Mouse (Mus musculus) kidney, adult 18-20 months (tissue): ENCODE measurements at regions not wholly inside any gene's neighbourhood (a gene's known extent, or its start where the extent isn't known, plus 50 kb on each side); places are given as distances from the start of the nearest gene placed in this dataset.

ENCODE experiments used
- DNase-seq: peaks from one replicate; pipeline ENCODE4 v3.0.0; 2021

DNA sequence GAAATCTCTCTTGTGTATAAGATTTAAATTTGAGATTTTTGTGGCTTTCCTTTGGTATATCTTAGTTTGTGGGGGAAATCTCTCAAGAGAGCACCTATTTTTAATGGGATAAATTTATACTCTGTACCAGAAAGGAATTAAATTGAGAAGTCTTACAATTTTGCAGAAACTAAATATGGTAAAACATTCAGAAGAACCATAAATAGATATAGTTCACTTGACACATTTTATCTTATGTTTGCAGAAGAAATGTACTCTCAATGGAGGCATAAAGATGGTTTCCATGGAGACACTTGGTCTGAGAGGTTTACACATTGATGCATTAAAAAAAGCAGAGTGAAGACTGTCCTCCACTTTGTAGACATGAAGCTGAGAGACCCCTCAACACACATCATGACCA, 86.9 kb downstream of the Ndufa10 start:
- no peak for DNase-seq

DNA sequence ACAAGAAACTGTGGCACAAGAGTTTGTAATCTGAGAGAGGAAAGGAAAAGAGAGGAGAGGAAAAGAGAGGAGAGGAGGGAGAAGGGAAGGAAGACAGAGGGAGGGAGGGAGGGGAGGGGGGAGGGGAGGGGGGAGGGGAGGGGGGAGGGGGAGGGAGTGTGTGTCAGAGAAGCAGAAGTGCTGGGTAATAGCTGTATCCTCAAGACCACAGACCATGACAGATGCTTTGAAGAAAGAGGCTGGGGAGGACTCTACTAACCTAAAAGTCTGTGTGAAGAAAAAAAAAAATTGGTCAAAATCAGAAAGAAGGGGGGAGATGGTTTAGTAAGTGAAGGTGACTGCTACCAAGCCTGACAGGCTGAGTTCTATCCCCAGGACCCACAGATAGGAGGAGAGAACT, 88.7 kb downstream of the Ndufa10 start:
- DNase-seq = no peak

DNA sequence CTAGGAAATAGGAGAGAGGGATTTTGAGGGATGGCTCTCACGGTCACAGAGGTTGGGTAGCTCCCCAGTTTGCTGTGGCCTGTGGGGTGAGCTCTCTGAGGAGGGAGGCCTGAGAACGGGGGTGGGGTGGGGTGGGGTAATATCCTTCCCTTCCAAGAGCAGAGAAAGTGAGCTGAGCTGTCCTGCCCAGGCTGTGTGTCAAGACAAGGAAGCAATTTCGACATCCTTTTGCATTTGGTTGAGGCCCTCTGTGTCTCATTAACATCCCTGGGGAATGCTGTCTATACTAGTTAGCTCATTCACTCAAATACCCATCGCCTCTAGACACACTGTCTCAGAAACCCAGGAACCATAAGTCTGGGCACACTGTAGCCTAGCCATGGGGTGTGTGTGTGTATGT, 89.9 kb downstream of the Ndufa10 start:
- no peak for DNase-seq

DNA sequence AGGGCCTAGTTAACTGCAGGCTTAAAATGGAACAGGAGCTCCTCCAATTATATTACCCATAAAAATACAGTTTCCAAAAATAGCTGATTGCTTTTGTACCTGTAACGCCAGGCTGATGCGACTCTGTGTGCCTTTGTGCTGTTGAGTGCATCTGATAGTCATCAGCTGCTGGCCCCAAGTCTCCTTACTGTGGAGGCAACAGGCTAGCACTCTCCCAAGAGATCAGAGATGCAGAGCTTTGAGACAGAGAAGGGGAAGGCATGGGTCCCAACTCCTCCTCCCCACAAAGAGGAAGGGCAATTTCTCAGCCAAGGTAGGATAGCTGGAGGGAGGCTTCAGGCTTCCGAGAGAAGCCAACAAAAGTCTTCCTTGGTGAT, 94.2 kb downstream of the Ndufa10 start:
- no peak for DNase-seq

DNA sequence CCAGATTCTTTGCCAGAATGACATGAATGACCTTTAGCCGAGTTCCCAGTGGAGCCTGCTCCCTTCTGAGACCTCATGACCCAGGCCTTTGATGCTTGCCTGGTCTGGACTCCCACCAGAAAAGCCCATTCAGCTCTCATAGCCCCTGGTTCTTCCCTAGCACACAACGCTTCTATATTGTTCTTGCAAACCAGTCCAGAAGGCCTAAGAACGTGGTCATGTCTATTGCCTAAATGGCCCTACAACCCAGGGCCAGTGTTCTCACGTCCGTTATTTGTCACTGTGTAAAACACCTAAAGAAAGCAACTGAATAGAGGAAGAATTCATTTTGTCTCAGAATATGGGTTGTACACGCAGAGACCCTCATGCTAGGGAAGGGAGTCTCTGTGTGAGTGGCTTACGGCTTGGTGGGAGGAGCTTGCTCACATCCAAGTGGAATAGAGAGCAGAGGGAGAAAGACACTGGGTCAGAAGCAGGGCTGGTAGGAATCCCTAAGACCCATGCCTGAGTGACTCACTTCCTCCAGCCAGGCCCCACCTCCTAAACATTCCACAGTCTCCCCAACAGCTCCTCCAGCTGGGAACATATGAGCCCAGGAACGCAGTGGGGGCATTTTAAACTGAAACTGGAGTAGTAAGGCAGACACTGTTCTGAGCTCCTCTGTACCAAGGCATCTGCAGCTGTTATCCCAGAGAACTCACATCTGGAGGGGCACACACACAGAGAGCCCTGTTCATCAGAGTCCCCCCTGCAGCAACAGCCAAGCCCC, 94.7 kb downstream of the Ndufa10 start:
- peak; percentile 4 for DNase-seq

DNA sequence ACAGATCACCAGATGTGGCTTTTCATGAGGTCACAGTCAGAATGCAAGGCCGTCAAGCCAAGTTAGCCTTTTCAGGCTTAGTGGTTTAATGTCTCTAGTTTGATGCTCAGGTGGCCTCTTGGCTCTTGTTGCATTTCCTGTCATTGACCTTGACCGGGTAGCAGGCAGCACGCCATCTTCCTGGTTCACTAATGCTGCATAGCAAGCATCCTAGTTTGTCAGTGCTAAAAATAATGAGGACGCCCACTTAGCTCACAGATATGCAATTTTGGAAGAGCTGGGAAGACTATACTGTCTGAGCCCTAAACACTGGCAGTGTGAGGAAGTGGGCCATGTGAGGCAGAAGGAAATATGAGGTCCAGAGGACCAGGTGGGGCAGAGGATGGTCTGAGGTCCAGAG, 97.2 kb downstream of the Ndufa10 start:
- DNase-seq = peak; percentile 10

DNA sequence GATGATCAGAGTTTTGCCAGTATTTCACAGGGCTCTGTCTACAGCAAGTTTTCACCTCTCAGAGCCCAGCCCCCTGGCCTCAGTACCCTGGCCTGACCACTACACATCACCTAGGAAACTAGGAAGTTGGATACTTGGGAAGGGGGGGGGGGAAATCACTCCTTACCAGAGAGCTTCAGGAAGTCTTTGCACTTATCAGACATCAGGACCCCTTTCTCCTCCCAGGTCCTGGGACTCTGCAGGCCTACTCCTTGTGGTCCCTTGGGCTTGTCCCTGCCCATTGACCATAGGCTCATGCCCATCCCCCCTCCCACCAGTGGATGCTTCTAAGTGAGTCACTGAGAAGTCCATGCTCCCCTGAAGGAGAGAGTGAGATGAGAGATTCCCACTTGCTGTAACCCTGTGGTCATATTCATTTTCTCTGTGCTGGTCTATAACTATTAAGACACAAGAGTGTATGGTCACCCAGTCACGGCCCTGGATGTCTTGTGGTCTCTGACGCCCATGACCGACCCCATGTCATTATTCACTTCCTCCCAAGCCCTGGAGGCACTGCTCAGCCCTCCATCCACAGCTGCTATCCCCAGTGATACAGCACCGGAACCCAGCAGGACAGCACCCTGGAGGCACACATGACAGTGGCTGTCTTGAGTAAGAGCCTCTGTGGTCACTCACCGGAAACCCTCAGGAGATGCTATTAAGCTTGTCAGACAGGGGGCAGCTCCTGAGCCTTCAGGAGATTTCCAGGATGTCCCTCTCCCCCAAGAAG, 101.3 kb downstream of the Ndufa10 start:
- no peak for DNase-seq

DNA sequence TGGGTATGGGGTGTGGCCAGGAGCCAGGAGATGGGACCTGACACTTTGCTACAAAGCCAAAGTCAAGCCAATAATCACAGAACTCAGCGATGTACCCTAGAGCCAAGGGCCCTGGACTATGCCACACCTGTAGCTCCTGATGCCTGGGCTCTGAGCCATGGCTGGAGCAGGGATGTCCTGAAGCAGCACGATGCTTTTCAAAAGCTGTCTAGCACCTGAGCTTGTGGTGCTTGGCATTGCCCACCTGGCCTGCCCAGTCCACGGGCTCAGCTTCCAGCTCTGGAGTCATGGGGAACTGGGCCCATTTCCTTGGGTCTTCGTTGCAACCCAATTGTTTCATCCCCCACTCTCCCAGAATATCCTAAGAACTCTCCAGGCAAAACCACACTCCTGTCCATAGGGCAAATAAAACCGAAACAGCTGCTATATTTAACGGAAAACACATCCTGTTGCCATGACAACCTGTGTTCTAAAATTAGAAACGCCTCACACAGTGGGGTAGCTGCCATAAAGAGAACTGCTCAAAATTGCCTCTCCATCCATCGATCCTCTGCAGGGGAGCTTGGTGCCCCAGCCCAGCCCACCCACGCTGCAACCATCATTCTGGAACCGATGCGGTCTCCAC, 102.2 kb downstream of the Ndufa10 start:
- DNase-seq = no peak

DNA sequence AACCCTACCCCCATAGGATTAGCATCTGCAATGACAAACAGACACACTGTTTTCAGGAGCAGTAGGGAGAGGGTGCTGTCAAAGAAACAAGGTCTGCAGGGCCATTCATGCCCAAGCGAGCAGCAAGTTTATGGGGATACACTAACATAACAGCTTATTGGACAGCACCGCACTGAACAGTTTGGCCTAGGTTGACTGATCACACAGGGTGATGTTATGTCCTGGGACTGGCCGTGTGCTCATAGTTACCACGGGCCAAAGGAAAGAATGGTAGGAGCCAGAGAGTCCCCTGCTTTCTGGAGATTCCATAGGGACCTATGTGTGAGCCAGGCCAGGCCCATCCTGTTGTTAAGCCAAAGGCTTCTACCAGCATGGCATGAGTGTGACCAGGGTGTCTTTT, 102.8 kb downstream of the Ndufa10 start:
- DNase-seq = no peak

DNA sequence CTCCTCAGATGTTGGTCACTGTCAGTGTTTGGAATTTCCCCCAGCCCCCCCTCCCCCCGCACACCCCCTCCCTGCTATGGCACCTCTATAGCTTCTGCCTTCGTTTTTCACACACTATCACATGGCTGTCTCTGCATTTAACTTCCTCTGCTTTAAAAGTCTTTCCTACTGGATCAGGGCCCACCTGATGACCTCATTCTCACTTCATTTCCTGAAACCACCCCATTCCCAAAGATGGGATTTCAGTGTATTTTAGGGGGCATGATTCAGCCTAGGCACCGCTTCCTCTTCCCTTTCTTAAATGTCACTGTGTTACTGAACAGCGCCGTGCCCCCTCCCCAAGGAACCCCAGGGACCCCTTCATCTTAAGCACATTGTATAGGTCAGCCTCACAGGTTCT, 103.7 kb downstream of the Ndufa10 start:
- DNase-seq = no peak

DNA sequence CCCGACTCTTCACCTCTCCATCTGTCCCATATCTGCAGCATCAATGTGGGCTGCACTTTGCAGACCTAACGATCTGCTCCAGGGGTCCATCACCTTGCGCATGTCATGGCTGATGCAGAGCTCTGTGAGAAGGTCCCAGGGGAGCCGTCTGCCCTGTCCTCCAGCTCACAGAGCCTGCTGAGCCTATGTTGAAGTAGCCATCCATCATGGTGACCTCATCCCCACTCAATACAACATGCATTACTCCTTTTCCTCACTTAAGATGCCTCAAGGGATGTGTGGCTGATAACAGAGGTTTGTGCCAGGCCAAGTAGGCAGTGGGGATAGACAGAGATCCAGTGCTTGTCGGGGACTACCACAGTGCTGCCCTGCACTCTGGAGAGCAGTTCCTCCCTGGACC, 107.4 kb downstream of the Ndufa10 start:
- no peak for DNase-seq

DNA sequence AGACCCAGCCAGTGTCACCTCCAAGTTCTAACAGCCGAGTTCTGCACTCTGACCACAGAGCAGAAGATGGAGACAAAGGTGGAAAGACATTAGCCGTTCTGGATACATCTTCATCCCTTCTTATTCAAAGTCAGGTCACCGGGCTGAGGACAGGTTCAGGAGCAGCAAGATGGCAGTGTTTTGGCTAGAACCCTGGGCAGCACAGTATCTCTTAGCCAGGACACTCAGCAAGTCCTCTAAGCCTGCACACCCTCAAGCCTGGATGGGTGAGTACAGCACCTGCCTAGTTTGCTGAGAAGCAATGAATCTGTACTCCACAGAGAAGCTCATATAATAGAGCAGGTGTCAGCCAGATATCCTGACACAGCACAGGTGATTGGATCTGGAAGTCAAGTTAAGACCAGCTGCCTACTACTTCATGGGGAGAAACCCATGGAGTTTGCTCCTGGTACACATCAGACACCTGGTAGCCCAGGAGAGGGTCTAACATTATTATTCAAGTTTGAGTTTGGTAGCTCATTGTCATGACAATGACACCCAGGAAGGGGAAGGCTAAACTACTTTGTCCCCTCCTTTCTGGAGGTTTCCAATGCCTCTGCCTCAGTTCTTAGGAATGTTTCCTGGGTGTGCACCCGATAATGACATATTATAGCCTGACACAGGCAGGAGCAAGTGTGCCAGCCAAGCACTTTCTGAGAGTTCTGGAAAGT, 108.1 kb downstream of the Ndufa10 start:
- DNase-seq = no peak

DNA sequence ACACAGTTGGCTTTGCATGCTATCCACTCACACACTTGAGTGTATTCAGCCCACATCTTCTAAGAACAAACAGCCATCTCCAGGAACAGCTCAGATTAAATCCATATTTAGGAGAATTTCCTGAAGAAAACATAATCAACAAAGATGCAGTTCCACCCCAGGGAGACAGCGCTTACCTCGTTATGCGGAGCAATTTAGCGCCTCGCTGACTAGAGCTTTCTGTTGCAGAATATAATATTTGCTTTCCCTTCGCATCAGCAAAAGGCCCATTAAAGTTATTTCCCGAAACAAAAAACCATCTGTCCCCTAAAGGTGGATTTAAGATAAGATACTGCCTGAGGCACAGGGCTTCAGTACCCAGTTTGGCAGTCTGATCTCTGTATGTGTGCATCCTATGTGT, 112.0 kb downstream of the Ndufa10 start:
- DNase-seq = no peak

DNA sequence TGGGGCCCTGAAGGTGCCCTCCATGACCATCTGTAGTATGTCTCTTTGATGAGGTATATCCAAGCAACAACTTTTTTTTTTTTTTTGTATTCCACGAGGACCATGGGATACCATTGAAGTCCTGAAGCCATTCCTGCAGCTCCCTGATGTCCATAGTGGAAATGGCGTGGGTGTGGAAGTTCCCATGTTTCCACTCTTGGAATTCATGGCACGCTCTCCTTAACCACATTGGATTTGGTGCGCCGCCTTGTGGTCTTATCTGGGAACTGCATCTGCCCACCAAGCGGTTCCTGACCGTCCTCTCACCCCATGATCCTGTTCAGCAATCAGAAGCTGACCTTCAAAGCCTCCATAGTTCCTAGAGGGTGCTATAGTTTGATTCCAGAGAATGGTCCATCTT, 113.4 kb downstream of the Ndufa10 start:
- peak; percentile 67 for DNase-seq

DNA sequence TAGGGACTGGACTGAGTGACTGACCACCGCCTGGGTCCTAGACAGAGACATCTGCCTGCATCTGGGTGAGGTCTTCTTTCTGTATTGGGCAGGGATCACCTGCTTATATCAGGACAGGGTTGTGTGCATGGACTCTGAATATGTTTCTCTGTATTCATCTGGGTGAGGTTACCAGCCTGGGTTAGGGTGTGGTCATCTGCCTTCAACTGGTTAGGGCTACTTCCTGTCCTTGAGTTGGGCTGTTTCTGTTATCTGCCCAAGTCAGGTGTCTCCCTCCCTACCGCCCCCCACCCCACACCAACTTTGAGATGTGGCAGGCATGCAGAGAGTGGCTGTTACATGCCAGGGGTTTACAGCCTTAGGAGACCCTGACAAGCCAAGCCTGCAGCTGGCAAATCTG, 114.2 kb downstream of the Ndufa10 start:
- DNase-seq = no peak

DNA sequence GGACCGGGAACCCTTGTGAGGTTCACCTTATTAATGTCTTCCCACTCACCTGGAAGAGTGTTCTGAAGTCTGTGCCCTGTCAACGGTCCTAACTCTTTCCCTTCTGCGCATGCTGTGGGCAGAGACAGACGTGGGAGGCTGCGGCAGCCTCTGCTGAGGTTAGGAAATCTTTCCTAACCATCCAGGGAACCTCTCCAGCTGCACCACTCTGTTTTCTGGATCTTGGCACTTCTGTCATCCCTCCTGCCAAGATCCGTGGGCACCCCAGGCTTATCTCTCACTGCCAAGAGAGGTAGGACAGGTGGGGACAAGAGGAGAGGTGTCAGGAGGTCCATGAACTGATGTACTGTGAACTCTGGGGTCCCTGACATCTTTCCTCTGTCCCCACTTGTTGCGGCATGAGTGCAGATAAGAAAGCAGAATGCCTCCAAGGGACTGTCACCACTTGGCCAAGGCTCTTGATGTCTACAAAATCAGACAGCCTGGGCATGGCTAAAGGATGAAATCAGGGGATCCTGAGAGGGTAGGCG, 114.8 kb downstream of the Ndufa10 start:
- no peak for DNase-seq

DNA sequence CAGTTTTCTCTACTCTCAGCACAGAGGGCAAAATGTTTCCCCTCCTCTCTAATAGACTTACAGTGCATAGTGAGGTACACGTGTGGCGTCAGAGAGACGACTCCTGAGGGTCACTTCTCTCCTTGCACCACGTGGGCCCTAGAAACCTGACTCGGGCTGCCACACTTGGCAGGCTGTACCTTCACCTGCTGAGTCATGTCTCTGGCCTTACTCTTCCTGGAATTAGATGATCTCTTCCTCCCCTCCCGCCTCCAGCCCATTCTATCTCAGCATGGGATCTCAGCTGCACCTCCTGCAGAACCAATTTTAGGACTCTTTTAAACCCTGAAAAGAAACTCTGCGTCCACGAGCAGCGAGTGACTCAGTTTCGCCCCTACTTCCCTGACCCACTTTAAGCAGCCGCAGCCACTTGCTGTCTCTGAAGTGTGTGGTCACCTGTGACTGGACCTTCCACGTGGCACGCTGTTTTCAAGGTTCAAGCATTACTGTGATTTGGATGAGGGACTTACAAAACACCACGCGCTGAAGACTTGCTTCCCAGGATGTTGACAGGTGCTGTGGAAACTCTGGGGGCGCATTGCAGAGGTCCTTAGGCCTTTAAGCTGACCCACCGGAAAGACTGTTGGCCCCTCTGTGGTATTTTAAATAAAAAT, 125.2 kb downstream of the Ndufa10 start:
- DNase-seq = peak; percentile 13

DNA sequence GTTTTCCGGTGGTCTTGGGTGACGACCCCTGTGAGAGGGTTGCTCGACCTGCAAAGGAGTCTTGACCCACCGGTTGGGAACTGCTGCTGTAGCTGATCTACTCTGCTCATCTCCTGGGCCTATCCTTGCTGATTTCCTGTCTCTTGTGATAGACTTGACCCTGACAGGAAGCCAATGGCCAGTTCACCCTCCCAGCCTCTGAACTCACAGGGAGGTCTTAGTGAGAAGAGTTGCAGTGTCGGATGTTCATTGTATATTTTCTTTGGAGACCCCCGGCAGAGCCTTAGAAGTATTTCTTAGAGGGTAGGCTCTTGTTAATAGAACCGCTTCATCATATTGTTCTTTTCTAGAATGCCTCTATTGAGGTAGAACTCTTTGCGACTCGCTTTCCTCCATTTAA, 126.0 kb downstream of the Ndufa10 start:
- no peak for DNase-seq

DNA sequence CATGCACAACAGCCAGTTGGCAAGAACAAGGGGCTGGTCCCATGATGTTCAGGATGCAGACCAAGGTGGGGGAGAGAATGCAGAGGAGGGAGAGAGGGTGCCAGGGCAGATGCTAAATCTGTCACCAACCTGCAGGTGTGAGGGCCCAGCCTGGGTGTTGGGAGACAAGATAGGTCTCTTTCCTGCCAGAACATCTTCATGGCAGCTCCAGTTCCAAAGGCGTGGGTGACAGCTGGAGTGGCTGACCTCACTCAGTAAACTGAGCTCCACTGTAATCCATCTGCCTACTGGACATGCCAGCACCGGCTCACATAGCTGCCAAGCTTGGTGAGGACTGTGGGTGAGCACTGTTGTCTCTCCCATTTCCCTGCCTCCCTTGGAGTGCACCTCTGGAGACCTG, 129.9 kb downstream of the Ndufa10 start:
- no peak for DNase-seq

DNA sequence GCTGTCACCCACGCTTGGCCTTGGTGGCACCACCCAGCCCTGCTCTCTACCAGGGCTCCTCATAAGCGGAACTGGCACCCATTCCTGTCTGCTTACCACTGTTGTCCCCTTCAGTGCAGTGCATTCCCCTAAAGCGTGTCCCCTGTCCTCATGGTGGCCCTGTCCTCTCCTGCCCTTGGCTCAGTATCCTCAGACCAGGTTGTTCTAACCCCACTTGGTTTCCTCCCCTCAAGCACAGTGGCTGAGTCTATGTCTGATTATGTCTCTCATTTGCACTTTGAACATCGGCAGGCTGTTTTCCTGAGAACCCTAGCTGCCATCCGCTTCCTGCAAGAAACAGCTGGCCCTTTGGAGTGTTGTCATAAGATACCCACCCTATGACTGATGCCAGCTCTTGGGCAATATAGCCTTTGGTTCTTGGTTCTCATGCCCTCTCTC, 130.5 kb downstream of the Ndufa10 start:
- no peak for DNase-seq

DNA sequence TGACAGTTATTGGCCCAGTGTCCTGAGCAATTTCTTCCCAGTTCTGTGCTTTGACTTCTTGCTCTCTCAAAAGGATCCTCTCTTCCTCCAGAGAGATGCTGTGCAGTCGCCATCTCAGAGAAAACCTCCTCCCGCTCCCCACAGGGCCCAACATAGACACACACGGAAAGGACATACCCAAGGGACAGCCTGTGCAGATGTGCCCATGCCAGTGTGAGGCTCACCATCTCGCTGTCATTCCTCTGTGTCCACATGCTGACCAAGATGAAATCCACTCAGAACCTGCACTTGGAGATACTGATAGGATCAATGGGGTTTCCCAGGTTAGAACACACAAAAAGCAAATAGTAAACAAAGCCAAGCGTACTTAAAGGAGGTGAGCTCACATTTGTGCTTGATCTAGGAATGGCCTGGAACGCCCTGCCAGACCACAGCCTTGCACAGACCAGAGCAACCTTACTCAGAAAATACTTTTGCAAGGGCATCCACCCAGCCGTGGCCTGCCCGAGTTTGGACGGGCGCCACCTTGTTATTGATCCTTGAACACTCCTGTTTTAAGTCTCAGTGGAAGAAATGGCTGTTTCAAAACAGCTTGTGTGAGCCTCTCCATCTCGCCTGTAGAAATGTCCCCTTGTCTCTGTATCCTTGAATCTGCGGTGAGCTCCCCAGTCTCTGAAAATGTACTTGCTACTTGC, 131.7 kb downstream of the Ndufa10 start:
- DNase-seq = peak; percentile 23

DNA sequence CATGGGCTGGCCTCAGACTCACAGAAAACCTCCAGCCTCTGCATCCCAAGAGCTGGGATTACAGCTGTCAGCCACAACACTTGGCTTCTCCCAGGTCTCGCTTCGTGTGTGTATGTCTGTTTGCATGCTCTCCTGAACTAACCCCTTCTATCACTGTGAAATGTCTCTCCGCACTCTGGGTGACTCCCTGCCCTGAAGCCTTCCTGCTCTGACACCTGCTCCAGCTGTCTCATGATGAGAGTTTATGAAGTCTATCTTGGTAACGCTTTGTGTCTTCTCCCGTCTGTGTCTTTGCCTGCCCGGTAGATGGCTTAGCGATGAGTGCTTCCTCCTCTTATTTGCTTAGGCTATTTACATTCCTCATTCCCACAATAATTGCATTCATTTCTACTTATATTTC, 133.0 kb downstream of the Ndufa10 start:
- DNase-seq = no peak
